Mouse (Mus musculus): ENCODE measurements around the gene Tmem63b. TPM values are rescaled to one million over a fixed set of nuclear protein-coding genes. Genes with fewer than 3 reads are reported as not detected.

Tmem63b gene
- total RNA-seq, 1 experiment from 2014 or later = 7.6 TPM

DNA sequence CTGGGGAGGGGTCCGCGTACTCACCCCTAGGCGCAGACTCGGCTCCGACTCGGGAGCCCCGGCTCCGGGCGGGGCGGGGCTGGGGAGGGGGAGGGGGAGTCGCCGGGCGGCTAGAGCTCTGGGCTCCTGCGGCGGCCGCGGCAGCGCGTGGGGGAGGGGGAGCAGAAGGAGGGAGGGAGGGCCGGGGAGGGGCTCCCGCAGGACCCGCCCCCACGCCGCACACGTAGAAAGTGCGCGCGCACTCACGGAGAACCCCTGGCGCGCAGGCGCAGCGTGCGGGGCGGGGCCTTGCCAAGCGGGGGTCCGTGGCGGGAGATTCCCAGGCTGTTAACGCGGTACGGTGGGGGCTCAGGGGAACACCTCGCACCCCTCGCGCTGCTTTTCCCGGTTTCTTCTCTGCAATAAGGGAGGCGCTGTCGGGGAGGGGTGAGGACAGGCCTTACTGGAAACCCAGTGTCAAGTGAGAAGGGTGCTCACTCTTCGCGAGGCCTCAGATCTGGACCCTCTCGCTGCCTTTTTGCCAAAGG is 549 bp downstream of the Tmem63b start, which contains the start of gene Mrpl14:
Mrpl14 (plus strand) TSS at position 230 of the 527 bp plus-strand sequence.
- peak; percentile 42 to 74 for ATAC-seq (replicated peaks in 1 of 2; ENCODE audit: insufficient read depth in 1 of 2, low FRiP score in 2 of 2, low TSS enrichment in 1 of 2, low read depth in 1 of 2, poor library complexity in 2 of 2, severe bottlenecking in 2 of 2)

DNA sequence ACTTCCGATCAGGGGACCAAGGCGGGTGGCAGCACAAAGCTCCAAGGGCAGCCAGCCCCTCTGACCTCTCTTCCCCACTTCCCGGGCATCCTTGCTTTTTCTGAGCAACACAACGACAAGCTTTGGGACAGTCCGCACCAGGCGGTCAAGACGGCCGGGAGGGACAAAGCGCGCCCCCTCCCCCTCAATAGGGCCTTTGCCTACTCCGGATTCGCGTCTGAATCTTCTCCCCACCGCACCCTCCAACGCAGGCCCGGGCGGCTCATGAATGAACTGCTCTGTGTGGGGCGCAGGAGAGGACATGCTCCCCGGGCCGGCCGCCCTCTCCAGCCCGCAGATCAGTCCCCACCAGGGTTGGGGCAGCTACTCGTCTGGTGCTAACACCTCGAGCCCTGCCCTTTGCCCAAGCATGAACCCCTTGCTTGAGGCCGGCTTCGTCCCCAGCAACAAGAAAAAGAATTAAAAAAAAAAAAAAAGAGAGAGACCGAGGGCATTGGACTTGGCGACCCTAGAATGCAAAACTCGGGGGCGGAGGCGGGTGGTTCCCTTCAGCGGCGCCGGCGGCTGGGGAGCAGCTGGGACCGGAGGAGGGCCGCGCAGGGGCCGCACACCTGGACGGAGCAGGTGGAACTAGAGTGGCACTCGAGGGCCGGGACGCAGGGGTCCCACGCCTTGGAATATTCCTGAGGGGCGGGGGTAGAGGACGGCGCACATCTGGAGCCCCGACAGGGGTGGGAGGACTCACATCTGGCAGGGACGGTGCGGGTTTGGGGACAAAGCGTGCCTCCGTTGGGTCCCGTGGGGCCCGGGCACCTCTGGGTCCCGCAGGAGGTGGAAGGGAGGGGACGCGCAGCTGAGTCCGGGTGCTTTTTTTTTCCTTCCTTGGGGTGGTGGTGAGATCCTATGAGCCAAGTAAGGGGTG is 1.3 kb downstream of the Tmem63b start:
- ATAC-seq (replicated peaks in 1 of 2; ENCODE audit: insufficient read depth in 1 of 2, low FRiP score in 2 of 2, low TSS enrichment in 1 of 2, low read depth in 1 of 2, poor library complexity in 2 of 2, severe bottlenecking in 2 of 2) = peak; percentile 38 to 58; a peak in 3 of 4 replicates

DNA sequence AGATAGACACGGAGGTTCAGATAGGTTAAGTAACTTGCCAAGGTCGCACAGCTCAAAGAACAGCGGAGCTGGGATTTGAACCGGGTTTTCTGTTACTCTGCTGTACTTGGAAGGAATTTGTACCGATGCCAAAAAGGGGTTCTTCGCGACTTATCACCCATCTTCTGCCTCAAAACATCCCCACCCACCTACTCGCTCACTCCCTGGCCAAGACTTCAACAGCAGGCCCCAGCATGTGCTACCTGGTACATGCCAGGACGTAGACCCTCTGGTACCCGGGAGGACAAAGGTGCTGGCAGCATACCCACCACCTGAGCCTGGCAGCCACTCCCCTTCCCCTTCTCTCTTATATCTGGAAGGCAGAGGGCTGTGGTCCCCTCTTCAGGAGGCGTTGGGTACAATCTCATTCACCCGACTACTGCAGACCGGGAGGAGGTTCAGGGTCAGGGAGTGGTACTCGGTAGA is 2.0 kb downstream of the Tmem63b start:
- ATAC-seq (replicated peaks in 1 of 2; ENCODE audit: insufficient read depth in 1 of 2, low FRiP score in 2 of 2, low TSS enrichment in 1 of 2, low read depth in 1 of 2, poor library complexity in 2 of 2, severe bottlenecking in 2 of 2) = no peak

DNA sequence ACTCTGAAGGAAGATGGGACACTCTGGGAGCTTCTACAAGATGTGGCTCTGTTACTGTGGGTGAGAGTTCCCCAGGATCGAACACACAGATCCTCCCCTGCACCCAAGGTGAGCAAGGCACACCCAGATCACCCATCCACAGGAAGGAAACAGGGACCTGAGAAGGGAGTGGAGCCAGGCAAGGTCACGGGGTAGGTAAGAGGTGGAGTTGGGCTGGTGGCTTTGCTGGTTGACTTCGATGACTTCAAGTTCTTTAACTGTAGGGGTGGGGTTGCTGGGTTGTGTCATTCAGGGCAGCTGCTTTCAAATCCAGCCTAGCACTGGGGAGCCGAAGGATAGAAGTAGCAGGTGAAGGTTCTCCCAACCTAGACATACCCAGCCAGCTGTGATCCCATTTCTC is 3.9 kb downstream of the Tmem63b start:
- ATAC-seq (replicated peaks in 1 of 2; ENCODE audit: insufficient read depth in 1 of 2, low FRiP score in 2 of 2, low TSS enrichment in 1 of 2, low read depth in 1 of 2, poor library complexity in 2 of 2, severe bottlenecking in 2 of 2) = no peak

DNA sequence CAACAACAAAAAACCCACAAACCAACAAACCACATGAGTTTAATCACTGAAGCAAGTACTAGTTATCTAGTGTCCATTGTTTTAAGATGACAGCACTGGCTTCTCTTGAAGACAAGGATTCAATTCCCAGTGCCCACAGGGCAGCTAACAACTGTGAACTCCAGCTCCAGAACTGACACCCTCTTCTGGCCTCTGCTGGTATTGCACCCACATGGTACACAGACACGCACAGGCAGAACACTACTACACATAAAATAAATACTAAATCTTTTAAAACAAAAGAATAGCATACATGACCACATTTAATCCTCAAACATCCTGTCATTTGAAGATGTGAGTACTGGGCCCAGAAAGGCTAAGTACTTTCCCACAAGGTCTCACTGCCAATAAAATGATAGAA is 5.1 kb downstream of the Tmem63b start:
- ATAC-seq (replicated peaks in 1 of 2; ENCODE audit: insufficient read depth in 1 of 2, low FRiP score in 2 of 2, low TSS enrichment in 1 of 2, low read depth in 1 of 2, poor library complexity in 2 of 2, severe bottlenecking in 2 of 2) = no peak

DNA sequence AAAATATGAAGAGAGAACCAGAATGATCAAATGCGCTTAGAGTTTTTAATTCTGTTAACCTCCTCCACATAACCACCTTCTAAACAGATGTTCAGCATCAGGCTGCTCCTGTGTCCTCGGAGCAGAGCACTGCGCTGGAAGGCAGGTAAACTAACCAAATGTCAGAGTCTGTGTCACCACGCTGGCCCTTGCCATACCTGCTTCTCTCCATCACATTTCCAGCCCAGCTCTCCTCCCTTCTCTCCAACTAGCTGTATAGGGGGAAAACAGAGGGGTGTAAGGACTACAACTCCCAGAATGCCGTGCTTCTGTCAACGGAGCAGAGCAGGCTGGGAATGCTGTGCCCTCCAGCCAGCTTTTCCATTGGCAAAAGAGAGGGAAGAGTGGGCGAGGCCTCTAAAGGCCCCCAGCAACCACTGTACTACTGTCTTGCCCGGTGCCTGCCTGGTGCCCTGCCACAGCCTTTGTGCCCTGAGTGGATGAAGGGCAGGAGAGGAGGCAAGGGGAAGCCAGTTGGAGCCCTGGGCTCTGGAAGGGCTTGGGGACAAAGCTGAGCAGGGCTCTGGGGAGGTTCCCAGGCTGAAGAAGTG is 6.2 kb downstream of the Tmem63b start:
- ATAC-seq (replicated peaks in 1 of 2; ENCODE audit: insufficient read depth in 1 of 2, low FRiP score in 2 of 2, low TSS enrichment in 1 of 2, low read depth in 1 of 2, poor library complexity in 2 of 2, severe bottlenecking in 2 of 2) = no peak

DNA sequence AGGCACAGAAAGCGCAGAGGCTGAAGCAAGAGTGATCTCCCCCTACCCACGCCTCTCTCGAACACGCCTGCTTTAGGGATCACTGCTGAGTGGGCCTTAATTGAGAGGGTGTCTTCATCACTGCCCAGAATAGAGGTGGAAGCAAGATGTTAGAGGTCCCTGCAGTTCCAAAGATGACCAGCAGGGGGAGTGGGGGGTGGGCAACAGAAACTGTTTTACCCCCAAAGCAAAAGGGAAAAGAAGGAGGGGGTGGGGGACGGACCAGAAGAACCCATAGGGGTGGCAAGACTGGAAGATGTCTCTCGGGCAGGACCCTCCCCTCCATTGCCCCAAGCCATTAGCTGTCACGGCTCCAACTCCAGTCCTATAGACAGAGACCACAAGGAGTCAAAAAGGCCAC is 8.6 kb downstream of the Tmem63b start:
- peak in 1 of 2 experiments; percentile 37; a peak in 1 of 4 replicates for ATAC-seq (replicated peaks in 1 of 2; ENCODE audit: insufficient read depth in 1 of 2, low FRiP score in 2 of 2, low TSS enrichment in 1 of 2, low read depth in 1 of 2, poor library complexity in 2 of 2, severe bottlenecking in 2 of 2)

DNA sequence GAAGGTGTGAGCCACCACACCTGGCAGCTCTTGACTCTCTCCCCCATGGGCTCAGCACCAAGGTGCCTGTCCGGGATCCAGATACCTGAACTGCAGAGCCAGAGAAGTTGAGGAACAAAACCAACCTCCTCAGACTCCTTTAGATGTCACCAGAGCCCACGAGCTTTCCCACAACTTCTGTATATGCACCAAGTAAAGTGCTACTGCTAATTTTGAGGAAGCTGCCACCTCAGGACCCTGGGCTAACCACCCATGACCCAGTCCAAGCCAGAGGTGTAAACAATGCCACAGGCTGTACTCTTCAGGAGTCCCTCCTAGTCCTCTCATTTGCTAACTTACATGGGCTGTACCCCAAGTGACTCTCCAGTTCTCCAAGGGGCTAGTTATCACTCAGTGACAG is 14.1 kb downstream of the Tmem63b start:
- peak in 1 of 2 experiments; percentile 38; a peak in 2 of 4 replicates for ATAC-seq (replicated peaks in 1 of 2; ENCODE audit: insufficient read depth in 1 of 2, low FRiP score in 2 of 2, low TSS enrichment in 1 of 2, low read depth in 1 of 2, poor library complexity in 2 of 2, severe bottlenecking in 2 of 2)

DNA sequence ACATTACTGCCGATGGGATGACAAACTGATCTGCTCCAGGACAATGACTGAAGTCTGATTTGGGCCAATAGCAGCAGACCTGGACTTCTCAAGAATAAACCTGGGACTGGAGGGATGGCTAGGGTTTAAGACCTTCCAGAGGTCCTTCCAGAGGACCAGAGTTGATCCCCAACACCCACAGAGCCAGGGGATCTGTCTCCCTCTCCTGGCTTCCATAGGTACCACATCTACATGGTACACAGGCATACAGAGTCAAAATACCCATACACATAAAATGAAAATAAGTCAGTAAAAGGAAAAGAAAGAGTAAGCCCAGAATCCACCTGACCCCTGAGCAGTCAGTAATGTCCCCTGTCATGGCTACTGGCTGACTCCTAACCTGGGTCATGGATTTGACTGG is 14.9 kb downstream of the Tmem63b start:
- ATAC-seq (replicated peaks in 1 of 2; ENCODE audit: insufficient read depth in 1 of 2, low FRiP score in 2 of 2, low TSS enrichment in 1 of 2, low read depth in 1 of 2, poor library complexity in 2 of 2, severe bottlenecking in 2 of 2) = no peak

DNA sequence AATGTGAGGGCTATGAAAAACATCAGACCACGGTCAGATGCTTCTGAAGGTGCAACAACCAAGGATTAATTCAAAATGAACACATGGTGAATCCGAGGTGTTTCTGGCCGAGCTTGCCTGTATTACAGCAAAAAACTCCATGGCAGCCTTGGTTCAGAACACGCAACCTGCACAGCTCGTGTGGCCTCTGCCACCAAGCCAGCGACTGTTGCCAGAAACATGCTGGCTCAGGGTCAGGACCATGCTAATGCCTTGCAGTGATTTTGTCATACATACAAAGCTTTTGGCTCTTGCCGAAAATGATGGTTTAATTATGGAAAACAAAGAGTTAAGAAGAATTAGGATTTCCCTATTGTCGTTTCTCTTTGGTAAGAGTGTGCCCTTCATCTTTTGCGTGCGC is 18.7 kb downstream of the Tmem63b start:
- ATAC-seq (replicated peaks in 1 of 2; ENCODE audit: insufficient read depth in 1 of 2, low FRiP score in 2 of 2, low TSS enrichment in 1 of 2, low read depth in 1 of 2, poor library complexity in 2 of 2, severe bottlenecking in 2 of 2) = no peak

DNA sequence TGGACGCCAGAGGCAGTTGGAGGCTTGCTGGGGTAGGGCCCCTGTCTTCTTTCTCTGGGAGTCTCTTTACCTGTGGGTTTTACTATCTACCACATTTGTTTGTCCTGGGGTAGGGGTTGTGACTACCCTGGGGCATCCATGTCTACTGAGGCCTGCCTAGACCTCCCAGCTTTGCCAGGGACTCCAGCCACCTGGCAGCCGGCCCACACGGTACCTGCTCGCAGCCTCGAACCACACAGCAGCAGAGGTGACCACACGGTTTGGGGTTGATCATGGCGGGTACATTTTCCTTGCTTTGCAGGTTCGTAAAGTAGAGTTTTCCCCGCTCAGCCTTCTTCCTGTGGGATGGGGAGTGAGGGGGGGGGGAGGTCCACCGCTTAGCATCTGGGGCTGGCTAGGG is 19.2 kb downstream of the Tmem63b start:
- ATAC-seq (replicated peaks in 1 of 2; ENCODE audit: insufficient read depth in 1 of 2, low FRiP score in 2 of 2, low TSS enrichment in 1 of 2, low read depth in 1 of 2, poor library complexity in 2 of 2, severe bottlenecking in 2 of 2) = no peak

DNA sequence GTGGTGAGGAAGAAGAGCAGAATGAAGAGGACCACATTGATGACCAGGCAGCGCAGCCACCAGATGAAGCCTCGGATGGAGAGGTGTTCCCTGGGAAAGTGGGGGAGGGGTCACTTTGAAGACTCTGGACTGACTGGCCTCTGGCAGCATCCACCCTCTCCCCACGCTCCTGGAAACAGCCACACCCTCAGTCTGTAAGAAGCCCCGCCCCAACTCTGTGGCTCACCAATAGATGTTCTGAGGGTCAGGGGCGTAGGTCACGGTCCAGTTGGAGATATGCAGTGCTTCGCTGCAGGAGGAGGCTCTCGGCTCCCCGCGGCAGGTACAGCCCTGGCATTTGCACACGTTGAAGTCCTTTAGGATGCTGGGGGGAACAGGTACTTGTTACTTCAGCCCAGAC is 20.6 kb downstream of the Tmem63b start:
- ATAC-seq (replicated peaks in 1 of 2; ENCODE audit: insufficient read depth in 1 of 2, low FRiP score in 2 of 2, low TSS enrichment in 1 of 2, low read depth in 1 of 2, poor library complexity in 2 of 2, severe bottlenecking in 2 of 2) = no peak

DNA sequence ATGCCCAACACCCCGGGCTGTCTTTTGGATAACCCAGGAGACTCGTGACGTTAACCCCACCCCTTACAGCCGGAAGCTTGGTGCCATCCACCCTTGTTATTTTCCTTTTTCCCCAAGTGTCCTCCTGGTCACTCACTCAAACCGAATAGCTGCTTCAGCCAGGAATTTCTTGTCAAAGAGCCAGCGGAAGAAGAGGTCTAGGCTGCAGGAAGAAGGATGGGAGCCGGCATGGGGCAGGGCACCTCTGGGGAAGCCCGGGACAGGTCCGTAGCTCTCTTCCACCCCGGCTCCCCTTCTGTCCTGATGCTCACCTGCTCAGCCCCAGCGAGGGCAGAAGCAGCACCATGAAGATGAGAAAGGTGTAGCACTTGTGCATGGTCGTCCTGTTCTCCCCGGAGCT is 22.1 kb downstream of the Tmem63b start:
- no peak for ATAC-seq (replicated peaks in 1 of 2; ENCODE audit: insufficient read depth in 1 of 2, low FRiP score in 2 of 2, low TSS enrichment in 1 of 2, low read depth in 1 of 2, poor library complexity in 2 of 2, severe bottlenecking in 2 of 2)

DNA sequence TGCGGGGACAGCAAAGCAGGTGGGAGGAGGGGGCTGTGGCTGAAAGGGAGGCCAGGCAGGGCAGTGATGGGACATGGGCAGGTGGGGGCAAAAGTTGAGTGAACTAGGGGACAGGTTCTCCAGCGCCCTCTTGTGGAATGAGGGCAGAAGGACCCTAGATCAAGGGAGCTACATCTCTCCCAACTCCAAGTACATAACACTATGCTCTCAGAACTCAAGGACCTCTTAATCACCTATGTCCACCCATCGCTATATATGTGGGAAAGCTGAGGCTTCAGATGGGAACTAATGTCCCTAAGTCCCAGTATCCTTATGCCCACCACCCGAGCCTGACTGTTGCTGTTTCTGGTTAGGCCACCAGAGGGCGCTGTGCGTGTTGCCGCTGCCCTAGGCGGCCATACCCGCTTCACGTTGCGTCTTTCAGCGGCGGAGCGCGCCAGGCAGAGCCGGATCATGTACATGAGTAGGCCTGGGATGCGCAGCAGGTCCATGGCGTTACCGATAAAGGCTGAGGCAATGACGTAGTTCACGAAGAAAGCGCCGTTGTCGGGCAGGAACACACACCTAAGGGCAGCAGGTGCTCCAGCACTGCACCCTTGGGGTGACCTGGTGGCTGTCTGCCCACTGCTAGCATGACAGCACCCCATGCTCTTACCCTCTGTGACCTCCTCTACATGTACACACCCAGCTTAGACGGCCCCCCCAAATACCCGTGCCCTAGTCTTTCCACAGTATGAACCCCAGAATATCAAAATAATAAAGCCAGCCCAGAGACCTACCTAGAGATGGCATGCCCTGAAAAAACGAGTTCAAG is 23.4 kb downstream of the Tmem63b start:
- ATAC-seq (replicated peaks in 1 of 2; ENCODE audit: insufficient read depth in 1 of 2, low FRiP score in 2 of 2, low TSS enrichment in 1 of 2, low read depth in 1 of 2, poor library complexity in 2 of 2, severe bottlenecking in 2 of 2) = peak; percentile 79 to 85

DNA sequence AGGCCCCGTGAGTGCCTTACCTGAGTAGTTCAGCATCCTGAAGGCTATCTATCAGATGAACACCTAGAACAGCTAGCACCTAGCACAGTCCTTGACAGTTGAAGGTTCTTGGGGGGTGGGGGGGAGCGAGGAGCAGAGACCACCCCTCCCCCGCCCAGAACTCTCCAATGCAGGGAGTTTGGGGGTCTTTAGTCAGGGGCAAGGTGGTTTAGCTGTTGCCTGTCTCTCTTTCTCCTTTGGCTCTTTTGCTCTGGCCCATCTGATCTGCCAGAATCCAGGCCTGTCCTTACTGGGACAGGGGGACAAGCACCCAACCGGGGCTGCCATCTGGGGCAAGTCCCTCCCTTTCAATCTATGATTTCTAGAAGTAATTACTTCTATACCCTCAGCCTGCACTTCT is 27.5 kb downstream of the Tmem63b start, which contains the start of gene Capn11:
Capn11 (minus strand) TSS at position 101 of the 400 bp plus-strand sequence.
- ATAC-seq (replicated peaks in 1 of 2; ENCODE audit: insufficient read depth in 1 of 2, low FRiP score in 2 of 2, low TSS enrichment in 1 of 2, low read depth in 1 of 2, poor library complexity in 2 of 2, severe bottlenecking in 2 of 2) = no peak

DNA sequence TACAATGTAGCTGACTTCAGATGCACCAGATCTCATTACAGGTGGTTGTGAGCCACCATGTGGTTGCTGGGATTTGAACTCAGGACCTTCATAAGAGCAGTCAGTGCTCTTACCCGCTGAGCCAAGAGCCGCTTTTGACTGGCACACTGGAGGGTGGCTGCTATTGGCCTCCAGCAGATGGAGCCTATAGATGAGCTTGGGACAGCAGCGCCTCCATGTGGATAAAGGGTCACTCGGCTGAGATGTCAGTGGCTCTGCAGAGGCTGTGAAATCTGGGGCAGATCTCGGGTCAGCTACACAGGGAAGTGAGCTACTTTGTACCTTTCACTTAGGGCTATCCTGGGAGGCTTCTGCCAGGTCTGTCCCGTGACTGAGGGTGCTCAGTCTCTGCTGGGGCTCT is 30.9 kb downstream of the Tmem63b start:
- peak in 1 of 2 experiments; percentile 47; a peak in 1 of 4 replicates for ATAC-seq (replicated peaks in 1 of 2; ENCODE audit: insufficient read depth in 1 of 2, low FRiP score in 2 of 2, low TSS enrichment in 1 of 2, low read depth in 1 of 2, poor library complexity in 2 of 2, severe bottlenecking in 2 of 2)

DNA sequence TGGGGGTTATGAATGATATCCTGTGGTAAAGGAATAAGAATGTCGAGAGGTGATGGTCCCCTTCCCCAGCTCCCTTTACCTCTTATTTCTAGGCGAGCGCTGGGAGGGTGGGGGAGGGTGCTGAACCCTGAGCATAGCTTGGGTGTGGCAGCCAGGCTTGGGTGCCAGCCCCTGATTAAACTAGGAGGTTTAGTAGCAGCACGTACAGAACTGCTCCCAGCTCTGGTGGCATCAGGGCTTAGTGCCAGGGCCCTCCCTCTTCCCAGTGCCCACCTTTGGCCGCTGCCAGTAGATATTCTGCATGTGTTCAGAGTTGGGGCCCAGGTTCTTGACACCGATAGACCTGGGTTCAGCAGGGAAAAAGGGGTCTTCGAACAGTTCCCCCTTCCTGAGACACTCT is 33.5 kb downstream of the Tmem63b start:
- no peak for ATAC-seq (replicated peaks in 1 of 2; ENCODE audit: insufficient read depth in 1 of 2, low FRiP score in 2 of 2, low TSS enrichment in 1 of 2, low read depth in 1 of 2, poor library complexity in 2 of 2, severe bottlenecking in 2 of 2)
